Mouse (Mus musculus): ENCODE measurements around the gene Tes. TPM values are rescaled to one million over a fixed set of nuclear protein-coding genes. Genes with fewer than 3 reads are reported as not detected.

Gene Tes
- polyA plus RNA-seq, 1 experiment = 21.5 TPM

DNA sequence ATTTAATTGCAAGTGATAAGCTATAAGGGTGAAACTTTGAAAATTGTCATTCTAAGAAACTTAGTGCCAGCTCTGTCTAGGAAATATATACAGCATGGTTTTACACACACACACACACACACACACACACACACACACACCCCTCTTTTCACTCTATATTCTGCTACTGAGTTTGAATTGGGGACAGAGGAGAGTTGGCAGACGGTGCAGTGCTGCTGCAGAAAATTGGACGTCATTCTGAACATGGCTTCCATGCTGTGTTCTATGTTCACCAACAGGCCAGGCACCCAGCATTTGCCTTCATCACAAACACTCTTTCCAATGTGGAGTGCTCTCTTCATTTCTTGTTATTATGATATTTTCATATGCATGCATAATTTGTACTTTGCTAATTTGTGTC, 48.0 kb downstream of the Tes start:
- Histone ChIP-seq H3K4me3 (ENCODE audit: insufficient read depth, low read depth, low read length) (no peak overlapping the region), H3K36me3 (ENCODE audit: control insufficient read depth, insufficient read depth, low read length) (no peaks in the 10 kb centered on the region), H3K4me1 (ENCODE audit: control insufficient read depth, insufficient read depth, low read length) (no peaks in the 10 kb centered on the region), H3K27me3 (replicated peaks; ENCODE audit: control insufficient read depth, insufficient read depth, low read length) (no peaks in the 10 kb centered on the region), H3K27ac (ENCODE audit: insufficient read depth, low read depth, low read length) (no peak overlapping the region)
- WGBS = 84% methylated on average over 2 of the region's 2 CpGs
- no peak for DNase-seq
- no peak for TF ChIP-seq POLR2A (IDR thresholded peaks at IDR 0.05; ENCODE audit: low read depth, low read length)
- TF ChIP-seq CTCF (conservative IDR thresholded peaks at IDR 0.05; ENCODE audit: insufficient read depth, insufficient read length, low read depth, low read length) = no peak

DNA sequence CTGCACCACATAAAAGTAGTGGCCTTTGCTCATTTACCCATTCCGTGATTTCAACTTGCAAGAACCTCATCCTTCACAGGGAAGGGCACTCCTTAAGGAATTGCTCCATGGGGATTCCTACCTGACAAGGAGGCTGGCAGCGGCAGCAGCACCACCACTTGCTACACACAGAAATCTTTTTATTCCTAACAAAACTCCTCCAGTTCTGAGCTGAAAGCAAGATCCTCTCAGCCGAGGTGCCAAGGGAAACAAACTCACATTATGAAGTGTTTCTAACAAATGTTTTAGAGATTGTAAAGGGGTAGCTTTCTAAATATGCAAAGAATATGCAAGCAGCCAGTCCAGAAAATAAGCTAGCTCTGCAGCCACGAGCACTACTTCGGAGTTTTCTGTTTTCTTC, 49.6 kb downstream of the Tes start:
- no peak for DNase-seq
- H3K4me3 ChIP-seq (ENCODE audit: insufficient read depth, low read depth, low read length) = no peak overlapping the region
- H3K27me3 ChIP-seq (replicated peaks; ENCODE audit: control insufficient read depth, insufficient read depth, low read length) = no peaks in the 10 kb centered on the region
- no peaks in the 10 kb centered on the region for H3K36me3 ChIP-seq (ENCODE audit: control insufficient read depth, insufficient read depth, low read length)
- WGBS = 83% methylated on average over 5 of the region's 5 CpGs
- H3K27ac ChIP-seq (ENCODE audit: insufficient read depth, low read depth, low read length) = no peak overlapping the region
- no peak for TF ChIP-seq POLR2A (IDR thresholded peaks at IDR 0.05; ENCODE audit: low read depth, low read length)
- TF ChIP-seq CTCF (conservative IDR thresholded peaks at IDR 0.05; ENCODE audit: insufficient read depth, insufficient read length, low read depth, low read length) = no peak
- no peaks in the 10 kb centered on the region for H3K4me1 ChIP-seq (ENCODE audit: control insufficient read depth, insufficient read depth, low read length)

DNA sequence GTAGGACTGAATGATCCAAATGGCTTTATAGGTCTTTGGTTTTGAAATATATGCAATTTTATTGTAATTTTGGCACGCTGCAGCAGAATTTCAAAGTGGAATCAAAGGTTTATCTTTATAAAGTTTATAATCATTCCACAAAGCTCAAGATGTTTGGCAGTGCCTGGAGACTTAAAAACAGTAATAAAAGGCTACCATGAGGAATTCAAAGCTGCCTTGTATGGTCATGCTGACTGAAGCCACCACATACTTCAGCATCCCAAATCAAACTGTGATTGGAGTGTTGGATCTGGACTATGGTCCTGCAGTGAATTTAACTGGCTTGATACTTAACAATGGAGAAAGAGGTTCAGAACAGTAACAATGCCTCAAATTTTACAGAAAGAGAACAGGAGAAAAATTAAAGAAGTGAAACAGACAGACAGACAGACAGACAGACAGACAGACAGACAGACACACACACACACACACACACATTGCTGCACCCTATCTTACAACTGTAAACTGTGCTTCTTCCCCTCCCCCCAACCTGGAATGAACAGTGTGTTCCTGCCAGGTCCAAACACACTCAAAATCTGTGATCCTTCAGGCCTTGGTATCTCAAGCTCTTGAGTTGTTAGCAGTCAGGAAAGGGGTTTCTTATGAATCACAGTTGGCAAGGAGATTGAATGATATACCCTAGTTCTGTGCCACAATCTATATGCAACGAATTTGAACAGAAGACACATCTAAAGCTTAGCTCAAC, 50.3 kb downstream of the Tes start:
- Histone ChIP-seq H3K4me1 (ENCODE audit: control insufficient read depth, insufficient read depth, low read length) (no peaks in the 10 kb centered on the region), H3K36me3 (ENCODE audit: control insufficient read depth, insufficient read depth, low read length) (no peaks in the 10 kb centered on the region), H3K27me3 (replicated peaks; ENCODE audit: control insufficient read depth, insufficient read depth, low read length) (no peaks in the 10 kb centered on the region), H3K27ac (ENCODE audit: insufficient read depth, low read depth, low read length) (no peak overlapping the region), H3K4me3 (ENCODE audit: insufficient read depth, low read depth, low read length) (no peak overlapping the region)
- DNase-seq = no peak
- 80% methylated on average over 2 of the region's 2 CpGs for WGBS
- no peak for TF ChIP-seq CTCF (conservative IDR thresholded peaks at IDR 0.05; ENCODE audit: insufficient read depth, insufficient read length, low read depth, low read length)
- TF ChIP-seq POLR2A (IDR thresholded peaks at IDR 0.05; ENCODE audit: low read depth, low read length) = no peak

DNA sequence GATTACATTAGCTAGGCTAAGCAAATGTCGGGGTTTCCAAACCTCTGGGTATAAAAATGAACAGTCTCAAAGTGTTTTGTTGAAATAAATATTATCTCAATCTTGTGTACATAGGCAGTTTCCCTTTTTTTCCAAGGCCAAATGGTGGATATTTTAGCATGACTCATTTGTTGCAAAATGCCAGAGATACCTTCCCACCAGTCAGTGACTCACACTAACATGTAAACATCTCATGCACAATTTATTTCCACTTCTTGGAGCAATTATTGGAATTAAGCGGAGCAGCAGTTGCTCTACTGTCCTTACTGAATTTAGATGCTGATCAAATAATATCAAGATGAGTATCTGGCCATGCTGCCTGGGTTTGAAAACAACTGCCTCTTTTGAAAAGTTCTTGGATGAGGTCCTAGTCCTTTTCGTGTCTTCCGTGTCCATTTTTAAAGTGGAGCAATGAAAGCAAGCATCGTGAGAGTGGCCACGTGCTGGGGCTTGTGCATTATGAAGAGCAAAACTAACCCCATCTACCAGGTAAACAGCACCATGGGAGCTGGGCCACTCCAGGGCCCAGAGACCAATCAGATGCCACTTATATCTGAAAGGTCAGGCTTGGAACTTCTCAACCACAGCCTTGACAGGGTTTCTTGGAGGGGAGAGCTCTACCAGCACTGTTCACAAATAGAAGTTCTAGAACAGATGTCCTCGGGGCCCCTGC, 54.7 kb downstream of the Tes start:
- H3K27ac ChIP-seq (ENCODE audit: insufficient read depth, low read depth, low read length) = no peak overlapping the region
- no peaks in the 10 kb centered on the region for H3K27me3 ChIP-seq (replicated peaks; ENCODE audit: control insufficient read depth, insufficient read depth, low read length)
- no peaks in the 10 kb centered on the region for H3K36me3 ChIP-seq (ENCODE audit: control insufficient read depth, insufficient read depth, low read length)
- no peak for DNase-seq
- TF ChIP-seq POLR2A (IDR thresholded peaks at IDR 0.05; ENCODE audit: low read depth, low read length) (no peak), CTCF (conservative IDR thresholded peaks at IDR 0.05; ENCODE audit: insufficient read depth, insufficient read length, low read depth, low read length) (no peak)
- no peaks in the 10 kb centered on the region for H3K4me1 ChIP-seq (ENCODE audit: control insufficient read depth, insufficient read depth, low read length)
- WGBS = 84% methylated on average over 7 of the region's 7 CpGs
- no peak overlapping the region for H3K4me3 ChIP-seq (ENCODE audit: insufficient read depth, low read depth, low read length)

DNA sequence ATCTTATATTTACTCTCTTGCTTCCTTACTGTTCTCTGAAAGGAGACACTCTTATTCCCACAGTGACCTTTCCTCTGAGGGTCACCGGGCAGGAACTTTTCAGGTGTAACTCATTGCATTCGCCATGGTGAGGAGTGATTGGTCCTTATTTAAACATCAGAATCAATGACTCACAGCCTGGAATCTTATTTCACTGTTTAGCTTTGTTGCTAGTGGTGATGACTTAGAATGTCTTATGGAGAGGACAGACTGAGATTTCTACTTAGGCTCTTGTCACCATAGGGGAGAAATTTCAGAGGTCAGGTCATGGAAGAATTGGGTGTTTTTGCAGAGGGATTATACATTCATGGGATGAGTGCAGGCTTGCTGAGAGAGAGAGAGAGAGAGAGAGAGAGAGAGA, 75.1 kb downstream of the Tes start:
- Histone ChIP-seq H3K4me3 (ENCODE audit: insufficient read depth, low read depth, low read length) (no peak overlapping the region), H3K27ac (ENCODE audit: insufficient read depth, low read depth, low read length) (no peak overlapping the region), H3K36me3 (ENCODE audit: control insufficient read depth, insufficient read depth, low read length) (no peaks in the 10 kb centered on the region), H3K4me1 (ENCODE audit: control insufficient read depth, insufficient read depth, low read length) (no peaks in the 10 kb centered on the region), H3K27me3 (replicated peaks; ENCODE audit: control insufficient read depth, insufficient read depth, low read length) (no peaks in the 10 kb centered on the region)
- no peak for TF ChIP-seq CTCF (conservative IDR thresholded peaks at IDR 0.05; ENCODE audit: insufficient read depth, insufficient read length, low read depth, low read length)
- no peak for TF ChIP-seq POLR2A (IDR thresholded peaks at IDR 0.05; ENCODE audit: low read depth, low read length)
- WGBS = 64% methylated on average over 2 of the region's 2 CpGs
- DNase-seq = no peak

DNA sequence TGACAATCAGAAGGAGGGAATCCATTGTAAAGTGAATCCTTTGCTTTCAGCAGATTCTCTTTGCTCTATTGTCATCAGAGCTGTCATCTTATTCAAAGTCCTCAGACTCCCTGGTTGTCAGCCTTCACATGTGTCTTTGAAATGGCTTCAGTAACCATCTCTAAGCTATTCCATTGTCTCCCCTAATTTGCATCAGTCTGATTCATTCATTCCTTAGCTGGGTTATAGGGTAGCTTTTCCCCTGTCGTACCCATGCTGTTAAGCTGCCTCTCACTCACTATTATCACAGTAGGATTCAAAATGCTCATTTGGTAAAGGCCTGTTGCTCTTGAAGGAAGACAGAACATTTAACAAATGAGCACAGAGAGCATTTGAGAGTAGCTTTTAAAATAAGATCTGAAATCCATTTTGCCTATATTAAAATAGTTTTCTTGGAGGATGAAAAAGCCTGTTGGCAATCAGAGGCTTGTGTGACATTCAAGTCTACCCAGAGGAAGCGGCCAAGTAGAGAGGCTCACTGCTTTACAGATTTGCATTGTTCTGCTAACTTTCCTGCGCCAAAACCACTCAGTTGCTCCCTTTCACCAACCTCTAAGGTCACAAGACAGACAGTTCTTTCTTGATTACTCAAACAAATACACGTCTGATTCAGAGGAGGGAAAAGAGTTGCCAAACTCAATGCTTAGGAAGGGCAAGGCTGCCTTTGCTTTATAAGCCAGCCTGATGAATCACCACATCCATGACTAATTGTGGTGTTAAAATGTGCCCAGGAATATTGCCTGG, 77.8 kb downstream of the Tes start:
- TF ChIP-seq POLR2A (IDR thresholded peaks at IDR 0.05; ENCODE audit: low read depth, low read length) = no peak
- no peak for TF ChIP-seq CTCF (conservative IDR thresholded peaks at IDR 0.05; ENCODE audit: insufficient read depth, insufficient read length, low read depth, low read length)
- Histone ChIP-seq H3K36me3 (ENCODE audit: control insufficient read depth, insufficient read depth, low read length) (no peaks in the 10 kb centered on the region), H3K4me3 (ENCODE audit: insufficient read depth, low read depth, low read length) (no peak overlapping the region), H3K27me3 (replicated peaks; ENCODE audit: control insufficient read depth, insufficient read depth, low read length) (no peaks in the 10 kb centered on the region), H3K27ac (ENCODE audit: insufficient read depth, low read depth, low read length) (no peak overlapping the region), H3K4me1 (ENCODE audit: control insufficient read depth, insufficient read depth, low read length) (no peaks in the 10 kb centered on the region)
- WGBS = 72% methylated on average over 4 of the region's 4 CpGs
- no peak for DNase-seq

Measured in kidney, adult 2 months (tissue).